Mouse (Mus musculus): ENCODE data around the gene Ica1. TPM values are rescaled to one million over a fixed set of nuclear protein-coding genes. Genes with fewer than 3 reads are reported as not detected.
A peak's percentile ranks its signal among the peaks of the same experiment; 100 is the strongest.

Gene Ica1
- 10 to 100 TPM in 3 of 4 experiments, 1 to 10 TPM in 1; 8.5 to 11.6 (median 10.6) TPM for total RNA-seq (2022)

- no peak for DNase-seq (ENCODE audit: low spot score)
Observed at GRCm38 (mm10) chr6:8778296-8778649, at the start of gene Ica1. Gene Ica1, minus strand, starts transcription at chr6:8778488.

GRCm38 (mm10) chr6:8819866-8820265 lies 41.6 kb upstream of the Ica1 start:
- no peak for DNase-seq (ENCODE audit: low spot score)

GRCm38 (mm10) chr6:8814332-8815002 lies 36.2 kb upstream of the Ica1 start:
- DNase-seq (ENCODE audit: low spot score) = no peak

- no peak for DNase-seq (ENCODE audit: low spot score)
Observed at GRCm38 (mm10) chr6:8802561-8803150, 24.4 kb upstream of the Ica1 start.

GRCm38 (mm10) chr6:8792385-8792784 lies 14.1 kb upstream of the Ica1 start:
- DNase-seq (ENCODE audit: low spot score) = no peak

GRCm38 (mm10) chr6:8791781-8792180 lies 13.5 kb upstream of the Ica1 start:
- DNase-seq (ENCODE audit: low spot score) = no peak

GRCm38 (mm10) chr6:8780618-8781017 lies 2.3 kb upstream of the Ica1 start:
- no peak for DNase-seq (ENCODE audit: low spot score)

- peak; percentile 43 for DNase-seq (ENCODE audit: low spot score)
Observed at GRCm38 (mm10) chr6:8777411-8778295, 635 bp downstream of the Ica1 start.

GRCm38 (mm10) chr6:8771539-8771938 lies 6.7 kb downstream of the Ica1 start:
- no peak for DNase-seq (ENCODE audit: low spot score)

- DNase-seq (ENCODE audit: low spot score) = peak; percentile 24
Observed at GRCm38 (mm10) chr6:8770341-8770740, 7.9 kb downstream of the Ica1 start.

GRCm38 (mm10) chr6:8769803-8770202 lies 8.5 kb downstream of the Ica1 start:
- DNase-seq (ENCODE audit: low spot score) = no peak

GRCm38 (mm10) chr6:8766652-8767051 lies 11.6 kb downstream of the Ica1 start:
- DNase-seq (ENCODE audit: low spot score) = no peak

- DNase-seq (ENCODE audit: low spot score) = no peak
Observed at GRCm38 (mm10) chr6:8765801-8766200, 12.5 kb downstream of the Ica1 start.

- no peak for DNase-seq (ENCODE audit: low spot score)
Observed at GRCm38 (mm10) chr6:8765064-8765463, 13.2 kb downstream of the Ica1 start.

GRCm38 (mm10) chr6:8760708-8761294 lies 17.5 kb downstream of the Ica1 start:
- DNase-seq (ENCODE audit: low spot score) = no peak

GRCm38 (mm10) chr6:8759901-8760300 lies 18.4 kb downstream of the Ica1 start:
- DNase-seq (ENCODE audit: low spot score) = no peak

- no peak for DNase-seq (ENCODE audit: low spot score)
Observed at GRCm38 (mm10) chr6:8755760-8756276, 22.5 kb downstream of the Ica1 start.

- no peak for DNase-seq (ENCODE audit: low spot score)
Observed at GRCm38 (mm10) chr6:8754486-8754885, 23.8 kb downstream of the Ica1 start.

GRCm38 (mm10) chr6:8753723-8754036 lies 24.6 kb downstream of the Ica1 start:
- no peak for DNase-seq (ENCODE audit: low spot score)

- no peak for DNase-seq (ENCODE audit: low spot score)
Observed at GRCm38 (mm10) chr6:8752984-8753722, 25.1 kb downstream of the Ica1 start.

- no peak for DNase-seq (ENCODE audit: low spot score)
Observed at GRCm38 (mm10) chr6:8744886-8745285, 33.4 kb downstream of the Ica1 start.

Measured in heart, adult 8-10 months (tissue).